Mouse (Mus musculus): ENCODE measurements around the gene Stim2. TPM values are rescaled to one million over a fixed set of nuclear protein-coding genes. Genes with fewer than 3 reads are reported as not detected.

Stim2 gene
- polyA plus RNA-seq, 1 experiment from 2014 or later: 19.6 TPM

DNA sequence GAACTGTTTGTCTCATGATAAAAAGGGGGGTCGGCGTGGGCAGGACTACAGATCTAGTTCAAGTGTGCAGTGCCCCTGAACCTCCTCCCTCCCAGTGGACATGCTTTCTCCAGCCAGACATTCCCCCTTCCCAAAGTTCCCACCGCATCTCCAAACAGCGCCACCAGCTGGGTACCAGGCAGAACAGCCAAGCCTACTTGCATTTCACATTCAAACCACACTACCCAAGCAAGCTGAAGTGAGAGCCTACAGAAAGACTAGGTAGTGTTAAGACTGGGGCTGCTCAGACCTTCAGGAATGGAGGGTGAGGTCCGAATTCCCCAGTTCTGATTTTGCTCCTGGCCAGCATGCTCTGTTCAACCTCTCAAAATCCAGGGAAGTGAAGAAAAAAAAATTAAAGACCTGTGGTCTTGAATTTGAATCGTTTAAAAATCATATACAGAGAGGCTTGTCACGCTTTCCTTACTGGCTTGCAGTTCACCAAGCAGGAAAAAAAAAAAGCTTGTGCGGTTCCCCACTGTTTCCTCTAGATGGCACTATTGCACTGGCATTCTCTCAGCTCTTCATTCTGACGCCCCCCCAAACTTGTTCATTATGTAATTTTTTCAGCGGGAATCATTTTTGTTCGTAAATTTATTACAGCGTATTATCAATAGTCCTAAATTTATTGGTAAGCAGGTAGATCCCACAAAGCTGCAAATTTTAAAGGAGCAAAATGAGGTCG is 156.4 kb downstream of the Stim2 start:
- no peak overlapping the region for H3K27ac ChIP-seq

DNA sequence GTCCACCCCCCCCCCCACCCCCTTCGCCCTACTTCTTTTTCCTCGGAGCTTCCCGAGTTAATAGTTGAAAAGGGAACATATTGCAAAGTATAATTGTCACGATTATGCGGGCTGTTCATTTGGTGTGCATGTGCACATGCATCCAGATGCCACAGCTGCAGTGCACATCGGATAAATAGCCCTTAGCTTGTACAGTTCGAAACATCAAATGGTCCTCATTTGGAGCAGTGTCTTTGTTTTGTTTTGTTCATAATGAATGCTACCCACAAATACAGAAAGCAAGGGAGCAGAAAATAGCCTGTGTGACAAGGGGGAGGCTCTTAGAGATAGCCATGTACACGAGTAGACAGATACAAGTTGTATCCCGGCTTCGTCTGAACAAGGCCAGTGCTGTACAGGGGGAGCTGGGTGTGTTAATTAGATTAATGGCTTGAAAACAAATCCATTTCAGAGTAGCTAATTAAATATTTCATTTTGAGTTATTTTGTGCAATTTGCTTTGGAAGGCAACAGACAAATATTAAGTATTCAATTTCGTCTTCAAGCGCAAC is 157.0 kb downstream of the Stim2 start:
- no peak for ATAC-seq (replicated peaks; ENCODE audit: low FRiP score)
- peak overlapping the region; percentile 46 for H3K4me2 ChIP-seq
- no peak overlapping the region for H3K9ac ChIP-seq
- no peak overlapping the region for H3K27ac ChIP-seq
- no peaks in the 10 kb centered on the region for H3K9me3 ChIP-seq (replicated peaks)
- H3K27me3 ChIP-seq: 0 out of 2 replicates have a peak, but pooled peaks cover 6% of the 10 kb centered on the region
- 54% methylated on average over 12 of the region's 12 CpGs for WGBS
- H3K36me3 ChIP-seq: no peaks in the 10 kb centered on the region
- 0 out of 2 replicates have a peak, but pooled peaks cover 10% of the 10 kb centered on the region for H3K4me1 ChIP-seq
- H3K4me3 ChIP-seq (replicated peaks): peak overlapping the region; percentile 14; the same call in 1 of the 2 replicates

More for the DNA sequence above, 156.4 kb downstream of the Stim2 start:
- ATAC-seq (replicated peaks; ENCODE audit: low FRiP score): no peak
- H3K36me3 ChIP-seq: no peaks in the 10 kb centered on the region
- WGBS: 24% methylated on average over 13 of the region's 13 CpGs
- no peak overlapping the region for H3K9ac ChIP-seq
- H3K9me3 ChIP-seq (replicated peaks): no peaks in the 10 kb centered on the region
- H3K4me2 ChIP-seq: peak overlapping the region; percentile 46
- peak overlapping the region; percentile 14; the same call in 1 of the 2 replicates for H3K4me3 ChIP-seq (replicated peaks)
- 0 out of 2 replicates have a peak, but pooled peaks cover 6% of the 10 kb centered on the region for H3K27me3 ChIP-seq
- H3K4me1 ChIP-seq: 0 out of 2 replicates have a peak, but pooled peaks cover 10% of the 10 kb centered on the region

DNA sequence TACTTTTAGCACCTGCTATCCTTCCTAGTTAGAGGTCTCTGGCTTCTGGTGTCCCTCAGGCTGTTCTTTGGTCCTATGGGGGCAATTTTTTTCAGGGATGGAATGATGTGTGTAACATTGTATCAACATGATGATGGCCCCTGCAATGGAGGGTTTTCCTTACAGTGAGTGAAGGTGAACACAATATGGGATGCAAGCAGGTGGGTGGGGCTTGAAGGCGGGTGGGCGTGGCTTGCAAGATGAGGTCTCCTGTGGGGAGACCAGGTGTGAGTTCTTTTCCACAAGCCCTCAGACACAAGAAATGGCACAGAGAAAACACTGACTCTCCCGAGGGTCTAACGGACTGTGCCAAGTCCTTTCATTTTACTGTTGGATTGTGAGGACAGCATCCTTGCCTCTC is 157.6 kb downstream of the Stim2 start:
- 0 out of 2 replicates have a peak, but pooled peaks cover 6% of the 10 kb centered on the region for H3K27me3 ChIP-seq
- H3K4me2 ChIP-seq: no peak overlapping the region
- ATAC-seq (replicated peaks; ENCODE audit: low FRiP score): no peak
- no peaks in the 10 kb centered on the region for H3K36me3 ChIP-seq
- 71% methylated on average over 4 of the region's 4 CpGs for WGBS
- no peak overlapping the region for H3K27ac ChIP-seq
- H3K4me1 ChIP-seq: 0 out of 2 replicates have a peak, but pooled peaks cover 10% of the 10 kb centered on the region
- H3K9me3 ChIP-seq (replicated peaks): no peaks in the 10 kb centered on the region
- no peak overlapping the region for H3K4me3 ChIP-seq (replicated peaks)
- H3K9ac ChIP-seq: no peak overlapping the region

GRCm38 (mm10) chr5:54156944-54157527 is 158.7 kb downstream of the Stim2 start:
- no peaks in the 10 kb centered on the region for H3K9me3 ChIP-seq (replicated peaks)
- WGBS: 48% methylated on average over 11 of the region's 11 CpGs
- H3K27ac ChIP-seq: no peak overlapping the region
- H3K4me3 ChIP-seq (replicated peaks): no peak overlapping the region
- no peak overlapping the region for H3K9ac ChIP-seq
- 0 out of 2 replicates have a peak, but pooled peaks have one; percentile 15 for ATAC-seq (replicated peaks; ENCODE audit: low FRiP score)
- H3K27me3 ChIP-seq: 0 out of 2 replicates have a peak, but pooled peaks cover 6% of the 10 kb centered on the region
- no peak overlapping the region for H3K4me2 ChIP-seq
- no peaks in the 10 kb centered on the region for H3K36me3 ChIP-seq
- H3K4me1 ChIP-seq: 0 out of 2 replicates have a peak, but pooled peaks cover 10% of the 10 kb centered on the region

GRCm38 (mm10) chr5:54158230-54158629 is 159.9 kb downstream of the Stim2 start:
- no peak overlapping the region for H3K9ac ChIP-seq
- H3K4me2 ChIP-seq: no peak overlapping the region
- ATAC-seq (replicated peaks; ENCODE audit: low FRiP score): no peak
- no peak overlapping the region for H3K4me3 ChIP-seq (replicated peaks)
- H3K36me3 ChIP-seq: no peaks in the 10 kb centered on the region
- H3K27ac ChIP-seq: no peak overlapping the region
- 0 out of 2 replicates have a peak, but pooled peaks cover 6% of the 10 kb centered on the region for H3K27me3 ChIP-seq
- H3K4me1 ChIP-seq: 0 out of 2 replicates have a peak, but pooled peaks cover 10% of the 10 kb centered on the region
- no peaks in the 10 kb centered on the region for H3K9me3 ChIP-seq (replicated peaks)
- WGBS: 57% methylated on average over 9 of the region's 9 CpGs

- Histone ChIP-seq H3K4me2 (no peak overlapping the region), H3K36me3 (no peaks in the 10 kb centered on the region), H3K9me3 (replicated peaks) (no peaks in the 10 kb centered on the region), H3K4me3 (replicated peaks) (no peak overlapping the region), H3K4me1 (0 out of 2 replicates have a peak, but pooled peaks cover 10% of the 10 kb centered on the region), H3K9ac (no peak overlapping the region), H3K27me3 (no peaks in the 10 kb centered on the region), H3K27ac (no peak overlapping the region)
- no peak for ATAC-seq (replicated peaks; ENCODE audit: low FRiP score)
- WGBS: 17% methylated on average over 6 of the region's 6 CpGs
Measured at GRCm38 (mm10) chr5:54159156-54159793, 161.0 kb downstream of the Stim2 start.

DNA sequence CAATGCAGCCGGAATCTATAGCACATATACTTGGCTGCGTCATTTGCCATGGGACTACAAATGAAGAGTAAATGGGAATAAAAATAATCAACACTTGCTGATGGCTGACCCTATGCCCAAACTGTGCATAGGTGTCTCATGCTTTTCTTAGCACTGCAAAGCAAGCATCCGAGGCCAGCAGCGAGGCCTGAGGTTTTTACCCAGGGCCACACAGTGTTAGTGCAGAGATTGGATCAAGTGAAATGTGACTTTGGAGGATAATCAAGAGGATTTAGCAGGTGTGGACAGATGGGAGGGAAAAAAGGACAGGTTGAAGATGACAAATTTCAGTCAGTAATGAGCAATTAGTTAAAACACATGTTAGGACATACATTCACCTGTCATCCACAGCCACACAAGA is 162.3 kb downstream of the Stim2 start:
- H3K4me1 ChIP-seq: 0 out of 2 replicates have a peak, but pooled peaks cover 10% of the 10 kb centered on the region
- H3K4me2 ChIP-seq: no peak overlapping the region
- H3K9ac ChIP-seq: no peak overlapping the region
- H3K27ac ChIP-seq: no peak overlapping the region
- H3K27me3 ChIP-seq: no peaks in the 10 kb centered on the region
- H3K4me3 ChIP-seq (replicated peaks): no peak overlapping the region
- no peaks in the 10 kb centered on the region for H3K9me3 ChIP-seq (replicated peaks)
- 90% methylated on average over 4 of the region's 4 CpGs for WGBS
- H3K36me3 ChIP-seq: no peaks in the 10 kb centered on the region
- ATAC-seq (replicated peaks; ENCODE audit: low FRiP score): no peak

GRCm38 (mm10) chr5:54163890-54164289 is 165.6 kb downstream of the Stim2 start:
- no peaks in the 10 kb centered on the region for H3K4me1 ChIP-seq
- no peak for ATAC-seq (replicated peaks; ENCODE audit: low FRiP score)
- no peak overlapping the region for H3K27ac ChIP-seq
- H3K4me2 ChIP-seq: no peak overlapping the region
- no peaks in the 10 kb centered on the region for H3K27me3 ChIP-seq
- 83% methylated on average over 4 of the region's 4 CpGs for WGBS
- no peak overlapping the region for H3K9ac ChIP-seq
- no peak overlapping the region for H3K4me3 ChIP-seq (replicated peaks)
- no peaks in the 10 kb centered on the region for H3K36me3 ChIP-seq
- no peaks in the 10 kb centered on the region for H3K9me3 ChIP-seq (replicated peaks)

Other genes starting within 250 kb of the Stim2 start
- 44.4 and 46.9 TPM in 2 replicates for gene Tbc1d19, start 188.9 kb upstream of the Stim2 start, polyA plus RNA-seq (2015; fragmentation: Nextera tagmentation; extraction: Ambion mirVana)